Mouse (Mus musculus) gastrocnemius, postnatal 36 days (tissue): ENCODE results near the gene Aldoc. TPM values are rescaled to one million over a fixed set of nuclear protein-coding genes. Genes with fewer than 3 reads are reported as not detected.

Source experiments
- DNase-seq, 2 experiments: peaks; one replicate each; pipeline ENCODE4 v3.0.0; 2022
- intact Hi-C: fragments of 180-260 bp; cut with DNase I; formaldehyde crosslinking; loops from one replicate; pipeline ENCODE4 v1.15.1; 2025
- total RNA-seq, 2 experiments: library from RNA; stranded (reverse); gene quantifications; 2 replicates each; pipeline ENCODE4 v1.2.3; 2021

Aldoc gene
- total RNA-seq, 2 experiments from 2014 or later, result 1.3 to 1.9 TPM

DNA sequence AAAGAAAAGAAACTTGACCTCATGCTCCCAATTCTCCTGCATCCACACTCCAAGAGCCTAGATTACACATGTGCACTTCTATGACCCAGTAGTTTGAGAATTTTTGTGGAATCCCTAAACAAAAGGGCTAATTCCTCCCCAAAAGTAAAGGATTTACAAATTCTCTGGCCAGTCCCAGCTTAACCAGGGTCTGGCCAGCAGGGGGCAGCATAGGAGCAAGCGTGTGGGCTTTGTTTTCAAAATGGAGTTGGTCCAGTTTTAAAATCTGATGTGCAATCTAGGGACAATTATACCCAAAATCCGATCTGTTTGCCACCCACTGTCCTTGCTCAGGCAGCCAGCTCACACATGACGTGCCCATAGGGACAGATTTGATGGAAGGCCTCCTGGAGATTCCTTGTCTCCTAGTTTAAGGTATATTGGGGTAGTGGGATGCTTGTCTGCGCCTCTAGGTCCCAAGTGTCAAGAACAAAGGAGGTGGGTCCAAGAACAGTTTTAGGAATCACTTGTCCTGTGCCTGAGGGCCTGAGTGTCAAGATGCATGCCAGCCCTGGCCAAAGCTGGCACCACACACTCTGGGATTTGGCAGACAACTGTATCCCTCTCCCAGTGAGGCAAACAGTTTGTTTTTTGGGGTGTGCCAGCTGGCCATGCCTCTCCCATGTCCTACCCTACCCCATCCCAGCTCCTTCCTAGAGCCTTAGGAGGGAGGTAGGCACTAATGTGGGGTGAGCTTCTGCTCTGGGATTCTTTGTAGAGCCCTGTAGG lies 32.9 kb downstream of the Aldoc start:
- DNase-seq, result peak; percentile 57 to 66
- intact Hi-C loops, result no loop called here

DNA sequence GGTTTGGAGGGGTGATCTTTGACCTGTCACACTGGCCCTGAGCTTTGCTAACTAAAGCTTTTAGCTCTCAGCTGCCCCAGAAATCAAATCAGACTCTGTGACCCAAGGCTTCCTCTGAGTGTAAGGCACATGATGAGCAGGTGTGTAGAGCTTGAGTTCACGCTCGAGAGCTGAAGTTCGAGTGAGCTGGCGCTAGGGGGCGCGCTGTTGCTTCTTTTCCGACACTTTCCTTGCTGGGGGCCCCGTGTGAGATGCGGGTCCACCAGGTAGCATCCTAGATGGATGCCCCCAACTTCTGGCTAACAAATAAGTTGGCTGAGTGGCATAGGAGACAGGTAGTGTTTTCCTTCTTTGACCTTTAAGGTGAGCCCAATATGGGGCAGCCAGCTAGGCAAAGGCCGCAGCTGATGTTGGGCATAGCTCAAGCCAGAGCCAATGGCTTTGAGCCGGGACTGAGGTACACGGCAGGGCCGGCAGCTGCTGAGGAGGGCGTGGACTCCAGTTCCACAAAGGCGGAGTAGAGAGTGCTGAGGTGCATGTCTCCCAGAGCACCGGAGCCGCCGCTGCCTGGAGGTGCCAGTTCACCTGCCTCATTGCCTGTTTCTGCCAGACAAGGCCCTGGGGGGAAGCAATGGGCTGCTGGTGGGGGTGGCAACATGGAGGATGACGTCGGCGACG lies 35.7 kb downstream of the Aldoc start:
- no peak for DNase-seq
- intact Hi-C loops, result no loop called here

DNA sequence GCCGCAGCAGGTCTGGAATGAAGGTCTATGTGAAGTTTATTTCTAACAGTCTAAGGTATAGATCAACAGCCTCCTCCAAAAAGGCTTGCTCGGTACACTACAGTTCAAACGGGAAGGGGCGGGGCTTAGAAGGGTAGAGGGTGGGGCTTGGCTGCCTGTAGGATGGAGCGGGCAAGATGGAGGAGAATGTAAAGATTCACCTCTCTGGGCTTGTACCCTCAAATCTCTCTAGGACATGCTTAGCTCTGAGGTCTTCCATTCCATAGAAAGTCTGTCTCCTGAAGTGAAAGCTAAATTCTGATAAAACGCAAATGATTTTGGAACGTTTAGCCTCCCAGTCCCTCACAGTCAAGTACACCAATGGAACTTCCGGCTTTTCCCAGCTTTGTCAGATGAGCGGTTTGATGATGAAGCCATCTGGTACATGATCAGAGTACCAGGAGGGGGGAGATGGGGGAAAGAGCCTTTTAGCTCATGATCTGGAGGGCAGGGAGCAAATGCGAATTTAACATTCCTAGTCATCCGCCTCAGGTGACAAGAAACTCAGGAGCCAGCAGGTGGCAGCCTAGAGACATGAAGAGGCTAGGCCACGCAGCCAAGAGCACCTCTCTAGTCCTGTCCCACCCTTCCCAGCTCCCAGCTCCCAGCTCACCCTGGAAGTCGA lies 37.5 kb downstream of the Aldoc start:
- DNase-seq, result peak; percentile 53 to 60
- intact Hi-C loops, result loop anchor here (1.0 kb wide), 1 partner anchor 38 kb away; no protein-coding TSS in a partner anchor

DNA sequence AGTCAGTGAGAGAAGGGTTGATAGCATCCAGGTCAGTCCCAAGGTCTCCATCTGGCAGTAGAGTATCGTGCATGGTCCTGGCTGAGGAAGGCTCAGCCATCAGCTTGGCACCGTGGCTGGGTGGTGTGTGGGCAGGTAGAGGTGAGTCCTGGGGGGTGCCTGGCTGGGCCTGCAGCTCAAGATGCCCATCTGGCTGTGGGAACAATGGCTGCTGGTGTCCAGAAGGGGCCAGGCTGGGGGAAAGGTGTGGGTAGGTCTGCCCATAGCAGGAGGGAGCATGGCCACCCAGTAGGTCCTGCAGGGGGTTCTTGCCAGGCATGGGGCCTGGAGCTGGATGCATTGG lies 38.0 kb downstream of the Aldoc start:
- intact Hi-C loops, result loop anchor here (1.0 kb wide), 1 partner anchor 38 kb away; no protein-coding TSS in a partner anchor
- no peak for DNase-seq

DNA sequence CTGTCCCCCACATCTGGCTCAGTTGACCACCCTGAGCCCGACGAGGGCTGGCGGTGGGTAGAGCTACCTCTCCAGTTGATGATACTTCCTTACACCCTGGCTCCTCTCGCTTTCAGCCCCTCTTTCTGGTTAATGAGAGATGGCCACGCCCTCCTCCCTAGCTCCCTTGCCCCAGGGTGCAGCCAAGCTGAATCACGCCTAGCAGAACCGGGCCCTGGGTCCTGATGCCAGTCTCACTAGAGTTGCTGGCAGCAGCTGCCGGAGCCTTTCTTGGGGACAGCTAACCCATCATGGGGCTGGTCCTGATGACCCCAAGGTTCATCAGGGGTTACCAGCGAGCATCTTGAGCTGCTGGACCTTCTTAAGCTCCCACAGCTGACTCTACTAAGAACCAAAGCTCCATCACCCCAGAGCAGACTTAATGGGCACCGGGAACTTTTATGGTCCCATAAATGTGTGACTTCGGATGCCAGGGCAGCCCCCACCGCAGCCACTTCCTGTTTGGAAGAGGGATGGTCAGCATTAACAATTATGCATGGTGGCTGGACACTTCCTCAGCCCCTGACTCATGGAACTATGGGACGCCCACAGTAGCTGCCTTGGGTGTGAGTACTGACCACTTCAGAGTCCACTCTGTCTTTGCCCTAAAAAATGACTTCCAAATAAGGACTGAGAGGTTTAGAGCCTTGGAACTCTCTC lies 40.7 kb downstream of the Aldoc start:
- intact Hi-C loops, result no loop called here

DNA sequence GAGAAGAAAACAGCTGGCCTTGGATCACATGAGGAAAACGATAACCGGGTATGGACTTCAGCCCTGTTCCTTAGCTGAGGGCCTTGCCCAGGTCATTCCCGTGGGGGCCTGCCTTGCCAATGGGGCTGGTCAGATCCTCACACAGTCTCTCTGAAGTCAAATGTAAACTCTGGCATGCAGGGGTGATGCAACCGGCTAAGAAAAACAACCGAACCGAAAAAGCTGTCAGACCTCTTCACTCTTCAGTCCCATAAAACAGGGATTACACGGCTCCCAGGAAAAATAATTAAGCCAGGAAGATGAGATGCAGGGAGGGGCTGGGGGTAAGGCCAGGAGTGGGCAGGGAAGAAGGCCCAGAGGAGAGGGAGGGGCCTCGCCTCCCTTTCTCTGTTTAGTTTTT lies 41.3 kb downstream of the Aldoc start:
- intact Hi-C loops, result no loop called here

More for the DNA sequence above, 40.7 kb downstream of the Aldoc start:
- no peak for DNase-seq

DNA sequence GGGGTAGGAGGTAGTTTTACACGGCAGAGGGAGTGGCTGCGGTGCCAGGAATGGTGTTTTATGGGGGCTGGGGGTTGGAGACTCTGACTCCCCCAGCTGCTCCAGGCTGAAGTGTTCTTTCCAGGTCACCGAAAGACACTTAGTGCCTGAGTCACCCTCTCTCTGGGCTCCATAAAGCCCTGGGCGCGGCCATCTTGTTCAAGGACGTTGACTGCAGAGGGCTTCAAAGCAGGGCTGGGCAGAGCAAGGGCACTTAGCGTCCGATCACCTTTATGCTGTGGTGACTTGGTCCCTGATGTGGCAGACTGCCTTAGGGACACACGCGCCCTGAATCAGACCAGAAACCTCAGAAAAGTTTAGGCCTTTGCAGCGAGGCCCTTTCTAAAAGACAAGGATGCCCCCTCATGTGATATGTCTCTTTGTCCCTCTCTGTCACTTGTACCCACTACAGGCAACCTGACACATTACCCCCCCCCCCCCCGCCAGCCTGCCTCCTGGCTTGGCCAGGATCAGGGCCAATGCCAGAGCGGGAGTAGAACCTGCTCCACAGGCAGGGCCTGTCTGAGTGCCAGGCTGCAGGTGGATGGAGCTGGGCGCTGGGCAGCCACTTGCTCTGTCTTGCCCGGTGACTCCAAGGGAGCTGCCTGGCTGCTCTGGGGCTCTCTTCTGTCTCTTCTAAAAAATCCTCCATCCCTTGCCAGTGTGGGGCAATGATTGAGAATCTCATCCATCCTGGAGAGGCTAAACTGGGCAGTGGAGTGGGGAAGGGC lies 44.9 kb downstream of the Aldoc start:
- no peak for DNase-seq
- intact Hi-C loops, result no loop called here

More for the DNA sequence above, 41.3 kb downstream of the Aldoc start:
- no peak for DNase-seq

DNA sequence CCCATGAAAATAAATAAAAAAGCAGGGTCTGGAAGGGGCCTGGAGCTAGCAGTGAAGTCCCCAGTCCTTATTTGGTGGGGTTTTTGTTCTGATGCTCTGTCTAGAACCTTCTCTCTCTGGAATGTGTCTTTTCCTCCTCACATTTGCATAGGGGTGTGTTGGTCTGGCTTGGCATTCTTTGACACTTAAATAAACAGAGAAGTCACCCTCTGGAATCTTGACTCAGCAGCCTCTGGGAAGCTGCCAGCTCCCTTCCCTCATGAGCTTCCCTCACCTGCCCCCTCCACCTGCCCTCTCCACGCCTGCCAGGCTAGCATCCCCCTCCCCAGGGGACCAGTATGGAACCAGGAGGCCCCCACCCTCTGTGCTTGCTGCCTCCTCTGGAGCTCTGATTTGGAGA lies 47.6 kb downstream of the Aldoc start:
- no peak for DNase-seq
- intact Hi-C loops, result no loop called here

DNA sequence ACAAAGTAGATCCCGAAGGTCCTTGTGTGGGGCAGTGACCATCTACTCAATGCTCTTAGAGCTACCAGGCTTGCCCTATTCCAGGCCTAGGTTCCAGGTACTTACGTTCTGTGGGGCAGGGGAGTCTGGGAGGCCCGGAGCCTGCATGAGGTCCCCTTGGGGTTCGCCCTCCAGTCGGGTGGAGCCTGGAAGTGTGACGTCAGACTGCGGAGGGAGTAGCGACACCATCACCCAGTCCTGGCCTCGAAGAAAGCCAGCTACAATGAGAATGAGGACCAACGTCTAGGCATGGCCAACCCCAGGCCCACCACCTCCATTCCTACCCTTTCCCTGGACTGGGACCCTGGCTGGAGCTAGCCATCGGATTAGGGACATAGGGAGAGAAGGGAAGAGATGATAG lies 48.9 kb downstream of the Aldoc start:
- intact Hi-C loops, result no loop called here

DNA sequence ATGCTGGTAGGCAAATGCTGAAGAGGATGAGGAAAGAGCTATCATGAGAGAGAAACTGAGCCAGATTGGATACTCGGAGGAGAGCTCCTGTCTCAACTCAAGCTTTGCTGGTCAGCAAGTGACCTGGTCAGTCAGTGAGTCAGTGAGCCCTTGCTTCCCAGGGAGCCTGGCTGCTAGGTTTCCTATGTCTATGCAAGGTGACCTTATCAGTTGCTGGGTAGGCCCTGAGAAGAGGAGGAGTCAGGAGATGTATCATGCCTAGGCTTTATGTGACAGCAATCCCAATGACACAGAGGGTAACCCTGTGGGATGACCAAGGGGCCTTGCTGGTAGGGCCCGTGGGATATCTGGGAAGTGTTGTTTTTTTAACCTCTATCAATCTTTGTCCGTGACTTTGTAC lies 49.4 kb downstream of the Aldoc start:
- intact Hi-C loops, result no loop called here
- no peak for DNase-seq

More for the DNA sequence above, 48.9 kb downstream of the Aldoc start:
- DNase-seq, result no peak

DNA sequence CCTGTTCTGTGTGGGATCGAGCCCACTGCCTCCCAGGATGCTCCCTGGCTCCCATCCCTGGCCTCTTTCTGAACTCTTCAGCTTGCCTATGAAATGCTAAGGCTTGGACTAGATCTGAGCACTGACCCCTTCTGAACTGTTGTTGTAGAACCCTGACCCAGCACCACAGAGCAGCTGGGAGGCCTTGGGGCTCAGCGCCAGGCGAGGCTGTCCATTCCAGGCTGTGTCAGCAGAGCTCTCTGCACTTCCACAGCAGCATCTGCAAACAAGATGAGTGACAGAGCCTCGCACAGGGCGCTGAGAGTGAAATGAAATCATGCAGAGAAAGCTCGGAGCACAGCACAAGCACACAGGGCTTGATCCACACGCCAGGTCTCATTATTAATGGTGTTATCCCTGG lies 49.8 kb downstream of the Aldoc start:
- no peak for DNase-seq
- intact Hi-C loops, result no loop called here

DNA sequence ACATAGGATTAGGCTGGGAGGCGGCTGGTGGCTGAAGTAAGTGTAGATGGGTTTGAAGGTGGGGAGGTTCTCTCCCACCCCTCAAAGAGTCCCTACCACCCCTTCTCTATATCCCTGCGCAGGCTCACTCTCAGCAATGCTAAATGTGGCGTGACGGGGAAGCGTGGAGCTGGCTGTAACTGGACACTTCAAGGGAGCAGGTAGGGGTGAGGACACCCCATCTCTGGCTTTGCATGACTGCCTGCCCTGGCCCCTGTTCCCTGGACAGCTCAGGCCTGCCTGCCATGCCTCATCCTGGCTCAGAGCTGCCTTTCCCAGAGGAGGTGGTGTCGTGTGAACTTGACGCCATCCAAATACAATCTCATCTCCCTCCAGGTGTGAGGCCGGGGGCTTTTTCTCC lies 51.4 kb downstream of the Aldoc start:
- no peak for DNase-seq
- intact Hi-C loops, result no loop called here

Other genes starting within 250 kb of the Aldoc start
- 10 to 100 TPM; 21.7 to 22.7 TPM for gene Eral1, start 242.6 kb upstream of the Aldoc start, total RNA-seq
- 1 to 10 TPM; 6.0 to 6.1 TPM for gene Fam222b, start 228.3 kb upstream of the Aldoc start, total RNA-seq
- 1 to 10 TPM; 2.2 to 3.2 TPM for gene Traf4, start 157.4 kb upstream of the Aldoc start, total RNA-seq
- gene Nek8, start 146.3 kb upstream of the Aldoc start, total RNA-seq, result under 1 TPM; 0.59 to 0.64 TPM
- 1 to 10 TPM in 1 of 2 experiments, under 1 TPM in 1; 0.99 to 1.4 TPM for gene Tlcd1, start 146.3 kb upstream of the Aldoc start, total RNA-seq
- gene Rpl23a, start 139.4 kb upstream of the Aldoc start, total RNA-seq, result 100 to 1,000 TPM; 644 to 813 TPM
- gene Rab34, start 134.5 kb upstream of the Aldoc start, total RNA-seq, result 1 to 10 TPM; 4.2 to 4.5 TPM
- gene Proca1, start 129.6 kb upstream of the Aldoc start, total RNA-seq, result under 1 TPM in 1 of 2 experiments, not detected in 1; 0.74 TPM
- gene Sdf2, start 77.2 kb upstream of the Aldoc start, total RNA-seq, result 10 to 100 TPM; 40.7 to 41.1 TPM
- gene Supt6, start 77.0 kb upstream of the Aldoc start, total RNA-seq, result 10 to 100 TPM; 21.9 to 23.1 TPM
- 100 to 1,000 TPM; 212 to 228 TPM for gene 2610507B11Rik, start 61.2 kb upstream of the Aldoc start, total RNA-seq
- under 1 TPM; 0.42 to 0.84 TPM for gene BC030499, start 32.1 kb upstream of the Aldoc start, total RNA-seq
- gene Spag5, start 21.4 kb upstream of the Aldoc start, total RNA-seq, result 1 to 10 TPM; 2.4 to 4.1 TPM
- gene Pigs, start 5.4 kb downstream of the Aldoc start, total RNA-seq, result 10 to 100 TPM; 20.1 to 21.3 TPM
- 10 to 100 TPM; 10.1 to 16.2 TPM for gene Unc119, start 20.5 kb downstream of the Aldoc start, total RNA-seq
- gene Foxn1, start 63.6 kb downstream of the Aldoc start, total RNA-seq, result under 1 TPM in 1 of 2 experiments, not detected in 1; 0.10 TPM
- gene Slc13a2, start 99.2 kb downstream of the Aldoc start, total RNA-seq, result not detected
- gene Slc46a1, start 142.7 kb downstream of the Aldoc start, total RNA-seq, result 1 to 10 TPM in 1 of 2 experiments, under 1 TPM in 1; 0.67 to 1.2 TPM
- 1 to 10 TPM in 1 of 2 experiments, under 1 TPM in 1; 0.69 to 1.1 TPM for gene Sarm1, start 174.8 kb downstream of the Aldoc start, total RNA-seq
- 10 to 100 TPM; 11.4 to 12.2 TPM for gene Vtn, start 176.1 kb downstream of the Aldoc start, total RNA-seq
- gene Sebox, start 180.5 kb downstream of the Aldoc start, total RNA-seq, result not detected
- 10 to 100 TPM; 11.9 to 12.3 TPM for gene Tmem199, start 189.2 kb downstream of the Aldoc start, total RNA-seq
- 100 to 1,000 TPM in 1 of 2 experiments, 10 to 100 TPM in 1; 99.0 to 103 TPM for gene Poldip2, start 189.2 kb downstream of the Aldoc start, total RNA-seq
- gene Tnfaip1, start 213.4 kb downstream of the Aldoc start, total RNA-seq, result 10 to 100 TPM; 38.0 to 43.5 TPM
- 10 to 100 TPM; 18.1 to 19.9 TPM for gene Ift20, start 213.4 kb downstream of the Aldoc start, total RNA-seq
- 1 to 10 TPM; 1.9 to 2.1 TPM for gene Tmem97, start 227.8 kb downstream of the Aldoc start, total RNA-seq